Mouse (Mus musculus): Measurements from ENCODE around the gene Zc3h4.

The Zc3h4 gene

DNA sequence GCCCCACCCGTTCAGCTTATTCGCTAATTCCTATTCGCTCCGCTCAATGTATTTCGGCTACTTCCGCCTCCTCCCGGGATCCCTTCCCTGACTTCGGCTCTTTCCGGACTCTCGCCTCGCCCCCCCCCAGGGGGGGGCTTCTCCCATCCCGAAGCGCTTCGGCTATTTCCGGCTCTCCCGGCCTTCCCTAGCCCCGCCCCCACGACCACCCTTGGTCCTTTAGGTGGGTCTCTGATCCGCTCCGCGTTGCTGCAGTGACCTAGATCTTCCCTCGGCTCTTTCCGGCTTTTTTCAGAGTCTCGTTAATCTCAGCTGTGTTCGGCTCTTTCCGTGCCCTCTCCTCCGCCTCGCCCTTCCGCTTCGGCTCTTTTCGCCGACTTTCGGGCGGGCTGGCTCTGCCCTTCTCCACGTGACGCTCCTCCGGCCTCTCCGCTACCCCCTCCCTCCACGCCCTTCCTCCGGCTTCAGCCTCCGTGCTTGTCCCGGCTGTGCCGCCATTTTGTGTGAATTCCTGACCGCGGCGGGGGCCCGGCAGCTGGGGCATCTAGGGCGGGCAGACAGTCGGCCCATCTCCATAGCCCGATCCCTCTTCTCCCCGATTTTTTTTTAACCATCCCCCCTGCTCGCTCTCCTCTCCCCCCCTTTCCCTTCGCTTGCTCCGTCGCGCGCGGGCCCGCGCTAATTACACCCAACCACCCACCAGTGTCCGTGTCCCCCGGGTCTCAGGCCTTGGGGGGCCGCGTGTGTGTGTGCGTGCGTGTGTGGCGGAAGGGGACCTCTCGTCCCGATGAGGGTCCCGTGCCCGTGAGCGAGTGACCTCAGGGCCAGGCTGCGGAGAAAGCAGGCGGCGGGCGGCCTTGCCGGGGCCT lies 656 bp upstream of the Zc3h4 start:
- in situ Hi-C loops (cut with MseI, MboI) = no loop called here

DNA sequence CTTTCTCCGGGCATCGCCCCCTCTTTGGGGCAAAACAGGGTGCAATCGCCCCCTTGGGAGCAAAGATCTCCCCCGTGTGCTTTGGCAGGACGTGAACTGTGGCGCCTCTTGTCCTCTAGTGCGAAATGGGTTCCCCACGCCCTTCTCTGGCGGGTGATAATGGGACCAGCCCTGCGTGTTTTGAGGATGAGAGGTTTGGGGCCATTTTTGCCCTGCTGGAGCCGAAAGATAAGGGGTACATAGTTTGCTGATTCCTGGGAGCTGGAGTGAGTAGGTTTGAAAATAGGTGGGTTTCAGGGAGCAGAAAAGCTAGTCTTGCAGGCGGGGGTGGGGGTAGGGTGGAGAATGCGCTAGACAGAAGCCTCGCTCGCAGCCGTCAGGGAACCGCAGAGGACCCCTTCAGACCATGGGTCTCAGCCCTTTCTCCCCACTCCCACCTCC lies 1.3 kb downstream of the Zc3h4 start:
- in situ Hi-C loops (cut with MseI, MboI) = no loop called here

DNA sequence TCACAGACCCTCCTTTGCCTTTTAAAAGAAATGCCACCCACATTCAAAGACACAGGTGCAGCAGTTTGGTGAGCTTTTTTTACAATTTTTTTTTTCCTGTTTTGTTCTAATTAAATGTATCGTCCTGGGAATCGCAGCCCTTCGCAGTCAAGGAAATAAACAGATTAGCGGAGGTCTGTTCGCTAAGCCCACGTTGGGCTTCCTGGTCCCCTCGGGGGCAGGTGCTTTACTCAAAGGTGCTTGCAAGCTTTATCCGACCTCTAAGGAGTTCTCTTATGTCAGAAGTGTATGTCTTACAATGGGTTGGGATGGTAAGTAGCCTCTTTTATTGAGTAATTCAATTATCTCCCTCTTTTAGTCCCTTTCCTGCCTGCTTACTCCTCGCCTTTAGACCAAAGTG lies 1.7 kb downstream of the Zc3h4 start:
- in situ Hi-C loops (cut with MseI, MboI) = no loop called here

DNA sequence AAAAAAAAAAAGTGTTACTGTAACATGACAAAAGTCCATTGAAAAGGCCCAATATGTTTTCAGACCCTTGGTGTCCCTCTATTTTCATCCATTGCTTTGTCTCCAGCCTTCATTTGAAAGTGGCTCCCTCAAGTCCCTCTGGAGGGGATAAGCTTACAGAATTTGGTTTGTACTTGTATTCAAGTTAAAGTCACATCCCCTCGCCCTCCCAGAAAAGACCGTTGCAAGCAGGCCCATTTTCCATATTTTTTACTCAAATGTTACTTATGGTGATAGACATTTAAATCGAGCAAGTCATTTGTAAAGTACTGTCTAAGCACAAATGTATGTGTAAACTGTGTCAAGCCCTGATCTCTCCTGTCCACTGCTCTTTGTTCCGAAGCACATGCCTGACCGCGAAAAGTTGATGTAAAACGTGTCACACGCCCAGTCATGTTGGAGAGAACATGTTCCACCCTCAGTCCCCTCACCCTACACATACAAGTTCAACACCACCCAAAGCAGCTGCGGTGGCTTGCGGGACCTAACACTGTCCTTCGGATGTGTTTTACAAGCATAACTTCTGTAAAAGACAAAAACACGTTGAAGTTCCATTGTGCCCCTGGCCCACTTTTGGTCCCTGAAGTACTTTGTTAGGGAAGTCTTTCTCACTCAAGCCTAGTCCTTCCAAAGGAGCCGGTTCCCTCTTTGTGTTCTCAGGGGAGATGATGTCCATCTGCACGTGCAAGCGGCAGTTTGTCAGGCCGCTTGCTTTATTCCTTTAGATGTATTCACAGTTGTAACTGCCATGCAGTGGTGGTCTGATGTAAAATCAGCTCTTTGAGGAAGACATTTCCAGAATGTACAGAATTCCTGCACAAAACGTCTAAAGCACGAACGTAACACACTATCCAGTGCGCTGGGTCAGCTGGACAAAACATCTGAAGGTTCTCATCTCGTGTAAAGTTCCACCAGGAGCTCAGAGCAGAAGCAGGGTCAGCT lies 2.5 kb downstream of the Zc3h4 start:
- in situ Hi-C loops (cut with MseI, MboI) = no loop called here

DNA sequence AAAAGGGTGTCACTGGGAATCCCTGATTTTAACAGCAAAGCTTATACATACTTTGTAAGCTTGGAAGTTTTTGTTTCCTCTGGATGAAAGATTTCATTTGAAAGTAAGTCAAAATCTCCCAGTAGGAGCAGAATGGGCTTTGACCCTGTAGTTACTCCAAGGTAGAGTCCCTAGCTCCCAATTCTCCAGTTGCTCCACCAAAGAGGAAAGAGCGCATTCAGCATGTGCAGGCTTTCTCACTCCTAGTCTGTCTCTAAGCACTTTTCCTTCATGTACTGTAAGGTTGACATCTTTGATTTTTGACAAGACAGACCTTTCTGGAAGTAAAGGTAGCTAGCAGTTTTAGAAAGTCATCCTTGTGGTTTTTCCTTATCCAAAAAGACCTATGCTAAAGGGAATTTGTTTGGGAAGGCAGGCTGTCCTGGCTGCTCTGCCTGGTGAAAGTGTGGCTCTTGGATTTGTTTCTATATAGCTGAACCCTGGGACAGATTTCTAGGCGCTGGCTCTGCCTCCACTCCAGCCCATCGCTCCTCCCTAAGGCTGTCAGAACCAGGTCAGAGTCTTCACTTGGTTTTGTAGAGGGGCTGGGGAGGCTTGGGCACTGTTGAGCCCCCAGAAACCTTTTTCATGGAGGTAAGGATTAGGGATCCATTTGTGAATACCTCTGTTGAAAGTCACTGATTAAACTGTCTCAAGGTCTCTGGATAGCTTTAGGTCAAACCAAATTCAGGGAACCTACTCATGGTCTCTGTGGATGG lies 3.8 kb downstream of the Zc3h4 start:
- in situ Hi-C loops (cut with MseI, MboI) = no loop called here

DNA sequence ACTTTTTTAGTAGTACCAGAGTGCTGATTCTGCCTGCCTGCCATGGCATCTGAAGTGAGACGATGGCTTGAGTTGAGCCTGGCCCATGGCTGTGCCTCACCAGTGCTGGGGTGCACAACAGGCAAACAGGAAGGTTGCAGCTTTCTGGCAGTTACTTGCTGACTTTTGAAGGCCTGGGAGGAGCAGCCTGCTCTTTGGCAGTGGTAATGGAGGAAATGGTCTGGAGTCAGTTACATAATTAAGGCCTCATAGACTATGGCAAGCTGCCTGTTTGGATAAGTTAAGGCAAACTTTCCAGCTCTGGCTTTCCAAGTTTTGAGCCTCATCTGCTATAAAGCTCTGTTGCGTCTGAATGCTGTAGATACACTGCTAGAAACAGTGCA lies 4.4 kb downstream of the Zc3h4 start:
- in situ Hi-C loops (cut with MseI, MboI) = no loop called here

DNA sequence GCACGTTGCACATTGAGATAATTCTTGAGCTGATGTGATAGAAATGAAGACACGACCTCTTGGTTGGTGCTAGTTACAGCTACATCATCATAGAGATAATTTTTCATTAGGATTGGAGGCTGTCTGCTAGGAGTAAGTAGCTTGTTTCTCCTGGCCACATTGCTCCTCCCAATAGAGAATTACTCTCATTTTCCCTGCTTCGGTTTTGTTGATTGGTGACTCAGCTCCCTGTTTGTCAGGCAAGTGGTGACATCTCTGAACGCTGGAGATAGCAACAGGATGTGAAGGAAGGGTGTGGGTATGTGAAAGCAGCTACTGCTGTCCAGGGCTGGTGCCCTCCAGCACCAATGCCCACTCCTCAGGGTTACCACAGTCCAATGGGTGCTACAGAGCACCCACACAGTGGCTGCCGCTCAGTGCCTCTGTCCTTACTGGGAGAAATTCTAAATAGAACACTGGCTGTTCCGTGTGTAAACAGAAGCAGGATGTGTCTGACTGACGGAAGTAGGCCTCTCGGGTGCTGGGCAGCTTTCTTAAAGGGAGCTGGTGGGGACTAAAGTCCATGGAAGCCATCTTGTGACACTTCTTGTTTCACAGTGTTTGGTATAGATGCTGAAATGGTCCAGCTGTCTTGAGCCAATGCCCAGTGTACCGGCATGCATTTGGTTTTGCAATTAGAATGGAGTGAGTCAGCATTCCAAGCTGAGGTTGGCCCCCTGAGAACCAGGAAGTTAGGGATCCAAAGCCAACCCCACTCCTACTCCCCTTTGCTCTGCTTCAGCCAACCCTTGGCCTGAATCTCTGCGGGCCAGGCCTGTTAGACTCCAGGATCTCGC lies 5.0 kb downstream of the Zc3h4 start:
- in situ Hi-C loops (cut with MseI, MboI) = no loop called here

DNA sequence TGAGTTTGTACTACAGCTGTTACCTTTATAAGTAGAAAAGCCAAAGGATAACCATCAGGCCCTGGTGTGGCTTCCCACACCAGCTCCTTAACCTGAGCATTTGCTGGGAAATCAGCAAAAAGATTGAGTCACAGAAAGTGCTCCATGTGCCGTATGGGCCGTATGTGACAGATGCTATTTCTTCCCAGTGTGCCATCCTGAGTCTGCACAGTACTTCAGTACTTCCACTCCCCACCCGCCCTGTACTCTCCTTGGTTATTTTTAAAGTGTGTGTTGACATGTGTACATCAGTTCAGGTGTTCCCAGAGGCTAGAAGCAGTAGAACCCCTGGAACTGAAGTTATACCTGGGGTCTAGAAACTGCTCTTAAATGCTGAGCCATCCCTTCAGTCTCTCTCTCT lies 6.3 kb downstream of the Zc3h4 start:
- in situ Hi-C loops (cut with MseI, MboI) = no loop called here

DNA sequence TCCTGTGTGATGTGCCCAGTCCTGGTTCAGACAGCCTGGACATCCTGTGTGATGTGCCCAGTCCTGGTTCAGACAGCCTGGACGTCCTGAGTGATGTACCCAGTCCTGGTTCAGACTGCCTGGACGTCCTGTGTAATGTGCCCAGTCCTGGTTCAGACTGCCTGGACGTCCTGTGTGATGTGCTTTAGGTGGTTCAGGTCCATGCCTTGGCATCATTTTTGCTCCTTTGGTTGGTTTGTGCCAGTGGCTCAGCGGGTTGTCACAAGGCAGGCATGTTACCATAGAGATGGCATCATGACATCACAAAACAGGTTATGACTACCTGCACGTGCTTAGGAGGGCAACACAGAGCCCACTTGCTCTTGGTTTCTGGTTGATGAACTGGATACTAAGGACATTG lies 10.4 kb downstream of the Zc3h4 start:
- in situ Hi-C loops (cut with MseI, MboI) = no loop called here

DNA sequence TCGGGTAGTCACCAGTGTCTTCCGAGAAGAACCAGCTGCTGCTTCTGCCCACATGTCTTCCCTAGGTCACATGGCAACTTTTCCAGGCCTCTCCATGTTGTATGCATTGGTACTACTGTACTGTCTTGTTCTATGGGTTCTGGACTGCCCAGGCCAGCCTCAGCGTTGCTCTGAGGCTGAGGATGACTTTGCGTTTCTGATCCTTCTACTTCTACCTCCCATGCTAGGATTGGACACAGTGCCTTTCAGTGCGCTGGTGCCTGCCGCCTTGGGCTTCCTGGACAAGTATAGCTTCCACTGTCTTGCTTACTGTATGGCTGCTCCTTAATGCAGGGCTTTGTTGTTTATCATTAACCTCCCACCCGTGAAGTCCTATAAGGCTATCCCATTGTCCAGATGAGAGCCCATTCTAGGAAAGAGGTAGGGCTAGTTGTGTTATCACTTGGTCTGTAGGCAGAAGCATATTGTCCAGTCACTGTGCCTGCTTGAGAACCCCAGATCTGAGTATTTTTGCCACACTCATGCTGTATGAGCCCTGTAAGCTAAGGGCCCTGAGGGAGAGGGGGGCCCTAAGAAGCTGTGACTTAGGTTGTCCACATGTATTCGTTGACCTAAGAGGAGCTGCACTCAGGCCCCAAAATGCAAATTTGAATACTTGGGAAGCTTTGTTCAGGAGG lies 11.6 kb downstream of the Zc3h4 start:
- in situ Hi-C loops (cut with MseI, MboI) = no loop called here

DNA sequence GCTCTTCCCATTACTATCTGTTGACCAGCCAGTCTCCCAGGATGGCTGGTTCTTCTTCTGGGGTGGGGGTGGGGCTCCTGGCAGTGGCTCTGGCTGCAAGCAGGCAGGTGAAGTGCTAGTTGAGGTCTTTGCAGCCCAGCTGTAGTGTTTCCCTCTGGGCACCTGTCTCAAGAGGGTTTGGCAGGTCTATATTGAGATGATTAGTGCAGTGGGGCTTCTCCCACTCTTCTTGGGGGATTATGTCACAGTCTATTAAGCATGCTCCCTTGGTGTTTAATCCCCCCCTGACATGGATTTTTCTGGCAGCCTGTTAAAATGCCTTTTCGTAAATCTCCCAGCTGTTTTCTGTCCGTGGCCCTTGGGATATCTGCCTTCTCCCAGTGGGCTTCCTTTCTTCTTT lies 12.2 kb downstream of the Zc3h4 start:
- in situ Hi-C loops (cut with MseI, MboI) = no loop called here

DNA sequence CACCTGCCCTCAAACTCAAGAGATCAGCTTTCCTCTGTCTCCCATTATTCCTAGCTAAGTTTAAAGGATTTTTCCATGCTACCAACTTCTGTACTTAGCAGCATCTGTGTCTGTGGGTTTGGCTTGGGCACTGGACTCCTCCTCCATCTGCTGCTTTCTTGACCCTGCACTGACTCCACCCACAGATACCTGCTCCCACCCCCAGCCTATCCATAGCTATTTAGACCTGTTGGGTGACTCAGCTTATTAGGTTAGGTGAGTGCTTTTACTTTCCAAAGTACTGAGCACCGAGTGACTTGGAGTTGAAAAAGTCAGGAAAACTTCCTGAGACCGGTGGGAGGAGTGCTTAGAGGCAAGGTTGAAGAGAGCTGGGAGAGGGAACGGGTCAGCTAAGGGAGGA lies 14.7 kb downstream of the Zc3h4 start:
- in situ Hi-C loops (cut with MseI, MboI) = no loop called here

DNA sequence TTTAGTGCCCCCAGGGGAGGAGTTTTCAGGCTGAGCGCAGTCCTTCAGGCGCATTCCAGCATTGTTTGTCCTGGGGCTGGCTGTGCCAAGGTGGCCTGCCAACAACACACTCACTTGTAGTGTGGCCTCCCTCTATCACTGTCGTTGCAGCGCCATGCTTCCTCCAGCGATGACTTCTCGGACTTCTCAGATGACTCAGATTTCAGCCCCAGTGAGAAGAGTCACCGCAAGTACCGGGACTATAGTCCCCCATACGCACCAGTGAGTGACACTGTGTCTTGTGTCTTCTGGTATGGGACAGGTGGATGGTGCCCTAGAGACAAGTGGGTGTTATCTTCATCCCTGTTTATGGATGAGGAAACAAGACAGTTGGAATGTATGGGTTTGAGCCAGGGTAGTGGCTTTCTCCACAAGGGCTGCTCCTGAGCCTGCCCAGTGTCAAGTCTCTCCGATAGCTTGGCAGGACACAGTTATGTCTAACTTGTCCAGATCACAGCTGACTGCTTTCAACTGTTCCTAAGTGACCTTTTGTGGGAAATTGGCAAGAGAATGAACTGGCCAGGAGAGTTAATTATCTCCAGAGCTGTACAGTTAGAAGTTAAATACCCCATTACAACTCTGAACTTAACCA lies 16.5 kb downstream of the Zc3h4 start:
- in situ Hi-C loops (cut with MseI, MboI) = no loop called here

DNA sequence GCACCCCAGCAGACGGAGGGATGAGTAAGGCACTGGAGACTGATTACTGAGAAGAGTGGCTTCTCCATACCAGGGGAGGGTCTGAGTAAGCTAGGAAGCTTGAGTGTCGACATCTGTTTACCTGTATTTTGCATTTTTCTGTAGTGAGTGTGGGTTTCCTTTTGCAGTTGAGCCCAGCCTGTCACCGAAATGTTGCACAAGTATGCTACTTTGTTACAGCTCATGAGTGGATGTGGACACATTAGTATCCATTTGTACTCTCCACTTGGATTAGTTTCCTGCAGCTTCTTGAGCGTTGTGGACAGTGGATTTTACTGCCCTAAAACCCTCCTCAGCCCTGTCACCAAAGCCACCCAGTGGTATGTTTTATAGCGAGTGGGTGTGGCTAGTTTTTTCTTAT lies 18.0 kb downstream of the Zc3h4 start:
- in situ Hi-C loops (cut with MseI, MboI) = no loop called here

DNA sequence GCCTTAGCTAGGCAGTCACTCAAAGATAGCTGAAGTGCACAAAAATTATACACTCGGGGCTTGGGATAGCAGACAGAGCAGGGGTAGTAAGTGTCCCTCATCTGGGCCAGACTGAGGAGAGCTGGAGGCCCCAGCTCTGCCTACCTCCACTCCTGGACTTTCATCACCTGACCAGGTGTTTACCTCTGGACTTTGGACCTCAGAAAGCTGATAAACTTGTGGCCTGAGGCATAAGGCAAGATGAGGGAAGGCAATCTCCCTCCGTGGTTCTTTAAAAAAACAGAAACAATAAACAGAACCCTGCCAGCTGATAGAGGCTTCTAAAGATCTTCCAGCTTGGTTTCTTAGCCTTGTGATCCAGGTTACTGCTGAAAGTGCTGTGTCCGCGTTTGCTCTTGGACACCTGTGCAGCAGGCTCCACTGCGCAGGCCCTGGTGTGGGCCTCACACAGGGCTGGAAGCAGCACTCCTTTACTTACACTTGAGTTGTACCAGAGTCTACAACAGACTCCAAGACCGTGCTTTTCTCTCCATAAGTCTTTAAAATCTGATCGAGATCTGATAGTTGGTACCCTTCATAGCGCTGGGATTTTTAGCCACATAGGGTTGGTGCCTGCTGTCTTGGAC lies 19.9 kb downstream of the Zc3h4 start:
- in situ Hi-C loops (cut with MseI, MboI) = no loop called here

DNA sequence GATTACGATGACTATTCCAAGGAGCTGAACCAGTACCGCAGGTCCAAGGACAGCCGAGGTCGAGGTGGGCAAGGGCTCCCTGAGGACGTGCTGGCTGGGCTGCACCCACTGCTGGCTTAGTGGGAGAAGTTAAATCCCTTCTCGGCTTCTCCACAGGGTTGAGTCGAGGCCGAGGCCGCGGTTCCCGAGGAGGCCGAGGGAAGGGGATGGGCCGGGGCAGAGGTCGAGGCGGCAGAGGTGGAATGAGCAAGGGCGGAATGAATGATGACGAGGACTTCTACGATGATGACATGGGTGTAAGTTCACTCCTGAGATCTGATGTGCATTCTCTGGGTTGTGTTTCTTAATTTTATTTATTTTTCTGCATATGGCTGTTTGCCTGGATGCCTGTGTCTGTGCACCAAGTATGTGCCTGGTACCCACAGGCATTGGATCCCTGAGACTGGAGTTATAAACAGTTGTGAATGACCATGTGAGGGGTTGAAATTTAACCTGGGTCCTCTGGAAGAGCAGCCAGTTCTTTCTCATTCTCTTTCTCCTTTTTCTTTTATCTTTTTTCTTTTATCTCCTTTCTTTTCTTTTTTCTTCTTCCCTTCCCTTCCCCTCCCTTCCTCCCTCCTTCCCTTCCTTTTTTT lies 21.6 kb downstream of the Zc3h4 start:
- in situ Hi-C loops (cut with MseI, MboI) = no loop called here

DNA sequence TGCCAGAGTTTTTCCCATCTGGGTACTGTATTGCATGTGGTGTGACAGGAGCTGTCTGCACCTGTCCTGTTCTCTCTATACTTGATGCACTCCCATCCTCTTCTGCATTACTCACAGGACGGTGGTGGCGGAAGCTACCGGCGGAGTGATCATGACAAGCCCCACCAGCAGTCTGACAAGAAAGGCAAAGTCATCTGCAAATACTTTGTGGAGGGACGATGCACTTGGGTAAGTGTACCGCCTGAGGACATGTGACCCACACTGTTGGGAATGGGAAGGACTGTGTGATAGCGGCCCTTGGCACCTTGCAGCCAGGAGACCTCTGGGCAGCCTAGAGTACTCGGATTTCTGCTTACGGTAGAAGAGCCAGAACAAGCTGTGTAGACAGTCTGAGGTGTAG lies 23.0 kb downstream of the Zc3h4 start:
- in situ Hi-C loops (cut with MseI, MboI) = no loop called here

DNA sequence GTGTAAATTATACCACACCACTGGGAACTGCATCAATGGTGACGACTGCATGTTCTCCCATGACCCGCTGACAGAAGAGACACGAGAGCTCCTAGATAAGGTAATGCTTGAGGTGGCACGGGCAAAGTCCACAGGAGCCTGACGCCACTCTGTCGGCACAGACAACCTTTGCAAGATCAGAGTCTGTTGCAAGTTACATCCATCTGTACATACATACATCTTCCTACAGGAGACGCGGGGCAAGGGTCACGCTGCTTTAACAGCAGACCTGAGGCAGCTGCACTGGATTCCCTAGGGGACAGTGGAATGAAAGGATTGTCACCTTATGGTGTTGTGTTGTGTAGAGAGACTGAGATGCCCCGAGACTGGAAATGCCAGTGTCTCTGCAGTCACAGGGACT lies 25.0 kb downstream of the Zc3h4 start:
- in situ Hi-C loops (cut with MseI, MboI) = no loop called here

DNA sequence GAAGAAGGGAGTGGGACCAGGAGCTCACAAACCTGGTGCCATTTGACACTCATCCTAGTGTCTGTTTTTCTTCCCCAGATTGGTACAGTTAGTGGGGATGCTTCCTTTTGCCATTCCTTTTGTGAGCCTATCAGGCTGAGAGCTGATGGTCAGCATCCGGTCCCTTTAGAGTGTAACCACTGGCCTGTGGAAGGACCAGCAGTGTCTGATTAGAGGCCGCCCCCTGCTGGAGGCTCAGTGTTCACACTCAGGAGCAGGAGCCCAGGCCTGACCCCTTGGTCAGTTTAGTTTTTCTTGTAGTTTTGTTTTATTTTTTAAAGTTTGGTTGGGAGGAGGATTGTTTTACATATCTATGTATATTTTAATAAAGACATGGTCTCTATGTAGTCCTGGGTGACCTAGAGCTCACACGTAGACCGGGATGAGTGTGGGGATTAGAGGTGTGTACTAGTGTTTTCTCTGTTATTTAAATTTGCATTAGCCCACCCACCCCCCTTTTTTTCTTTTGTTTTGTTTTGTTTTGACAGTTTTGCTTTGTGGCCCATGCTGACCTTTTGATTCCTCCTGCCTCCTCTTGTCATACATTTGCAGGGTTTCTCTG lies 25.5 kb downstream of the Zc3h4 start:
- in situ Hi-C loops (cut with MseI, MboI) = no loop called here

All from mouse trophoblast stem cell (cell line).